Mouse (Mus musculus) lung, adult 2 months (tissue): ENCODE measurements around the gene Cdc14a. TPM values are rescaled to one million over a fixed set of nuclear protein-coding genes. Genes with fewer than 3 reads are reported as not detected.
A peak's percentile ranks its signal among the peaks of the same experiment; 100 is the strongest.

Experiments used
- DNase-seq: peaks from one replicate; pipeline ENCODE4 v3.0.0; 2022
- H3K4me1 ChIP-seq: fragments of 200-500 bp; 2 replicates; pipeline ENCODE4 v1.6.1; 2011; ENCODE audit warnings: low read length; ENCODE audit not compliant: control insufficient read depth, insufficient read depth
- H3K4me3 ChIP-seq: fragments of 200-500 bp; replicated peaks from 2 replicates; pipeline ENCODE3; 2011; ENCODE audit warnings: low read depth, mild to moderate bottlenecking, control low read depth, low read length; ENCODE audit errors: extremely low read depth
- CTCF ChIP-seq: fragments of 200-500 bp; IDR thresholded peaks from 2 replicates; pipeline ENCODE4 v1.5.1; 2011; ENCODE audit warnings: mild to moderate bottlenecking, low read length, control low read depth; ENCODE audit not compliant: insufficient read depth
- POLR2A ChIP-seq: fragments of 200-500 bp; IDR thresholded peaks from 2 replicates; pipeline ENCODE4 v1.6.1; 2011; ENCODE audit warnings: low read depth, mild to moderate bottlenecking, control low read depth, low read length, borderline replicate concordance; ENCODE audit errors: extremely low read depth
- WGBS: fragments of 180-500 bp; shearing (Covaris S2); methylation state at CpG from one replicate; pipeline ENCODE4 v1.1.7; 2018; 5-methylcytosine and 5-hydroxymethylcytosine counted together
- polyA plus RNA-seq: library from polyadenylated mRNA; depleted of rRNA; stranded (reverse); fragments of >200 nt; gene quantifications from 2 replicates; pipeline ENCODE4 v1.2.3, GENCODE M21; 2012

Cdc14a gene
- polyA plus RNA-seq, 1 experiment = 7.2 TPM

DNA sequence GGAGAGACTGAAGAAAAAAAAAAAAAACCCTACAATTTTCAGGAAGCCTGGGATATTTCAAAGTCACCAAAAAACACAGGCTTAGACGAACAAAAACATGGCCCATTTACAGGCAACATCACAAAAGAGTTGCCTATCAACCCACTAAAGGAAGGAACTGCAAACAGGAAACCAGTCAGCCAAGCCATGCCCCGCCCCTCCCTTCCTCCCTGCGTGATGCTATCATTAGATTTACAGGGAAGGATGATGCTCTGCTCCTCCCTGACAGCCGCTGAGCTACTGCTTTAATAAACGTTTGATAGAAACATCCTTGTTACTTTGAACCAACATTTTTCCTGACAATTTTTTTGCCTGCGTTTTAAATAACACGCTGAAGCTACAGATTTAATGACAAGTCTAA lies 39.5 kb downstream of the Cdc14a start:
- Histone ChIP-seq H3K4me3 (no peak overlapping the region), H3K4me1 (peaks cover 2% of the 10 kb centered on the region; the same call in 1 of the 2 replicates)
- TF ChIP-seq POLR2A (no peak), CTCF (no peak)
- WGBS = 43% methylated on average over 7 of the region's 7 CpGs
- DNase-seq = no peak

DNA sequence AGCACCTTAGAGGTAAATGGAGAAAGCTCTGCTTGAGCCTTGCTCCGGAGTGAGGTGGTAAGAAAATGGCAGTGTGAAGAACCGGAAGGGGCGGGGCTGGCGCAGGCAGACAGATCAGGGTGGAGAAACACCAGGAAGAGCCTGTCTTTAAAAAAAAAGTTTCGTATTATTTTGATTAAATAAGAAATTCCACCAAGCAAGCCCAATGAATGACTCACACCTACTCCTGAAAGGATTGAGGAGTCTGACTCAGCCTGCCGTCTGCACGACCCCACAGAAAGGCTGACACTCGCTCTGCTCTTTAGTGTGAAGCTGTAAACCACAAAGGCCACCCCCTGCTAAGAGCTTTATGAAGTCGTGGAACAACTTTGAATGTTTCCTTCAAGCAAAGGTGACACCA lies 43.5 kb downstream of the Cdc14a start:
- DNase-seq = no peak
- TF ChIP-seq CTCF = no peak
- TF ChIP-seq POLR2A = no peak
- Histone ChIP-seq H3K4me1 (peaks cover 10% of the 10 kb centered on the region), H3K4me3 (no peak overlapping the region)
- 52% methylated on average over 9 of the region's 9 CpGs for WGBS

DNA sequence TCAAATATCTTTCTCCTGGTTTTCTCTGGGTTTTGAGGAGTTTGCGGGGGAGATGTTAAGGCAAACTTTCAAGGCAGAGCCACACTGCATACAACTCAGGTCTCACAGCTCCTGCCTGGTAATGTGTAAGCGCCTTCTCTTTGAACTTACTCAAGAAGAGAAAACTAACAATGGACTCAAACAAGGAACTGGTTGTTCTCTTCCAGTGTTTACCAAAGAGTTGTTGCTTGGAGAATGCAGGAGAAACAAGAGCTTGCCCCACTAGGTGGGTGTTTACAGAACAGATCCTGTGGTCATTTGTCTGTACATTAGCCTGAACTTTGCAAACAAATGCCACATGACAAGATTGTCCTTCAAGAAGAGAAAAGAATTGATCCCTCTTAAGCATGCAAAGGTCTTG lies 48.4 kb downstream of the Cdc14a start:
- DNase-seq = no peak
- 63% methylated on average over 2 of the region's 2 CpGs for WGBS
- Histone ChIP-seq H3K4me3 (no peak overlapping the region), H3K4me1 (peaks cover 13% of the 10 kb centered on the region)
- TF ChIP-seq POLR2A = no peak
- no peak for TF ChIP-seq CTCF

- no peak for DNase-seq
- no peak overlapping the region for H3K4me3 ChIP-seq
- no peak for TF ChIP-seq CTCF
- no peak for TF ChIP-seq POLR2A
- peaks cover 13% of the 10 kb centered on the region for H3K4me1 ChIP-seq
- 67% methylated on average over 5 of the region's 5 CpGs for WGBS
Measured at GRCm38 (mm10) chr3:116374486-116374885, 49.3 kb downstream of the Cdc14a start.

- TF ChIP-seq CTCF (no peak), POLR2A (no peak)
- 91% methylated on average over 6 of the region's 6 CpGs for WGBS
- Histone ChIP-seq H3K4me3 (no peak overlapping the region), H3K4me1 (peaks cover 13% of the 10 kb centered on the region)
- DNase-seq = no peak
Measured at GRCm38 (mm10) chr3:116373196-116373595, 50.6 kb downstream of the Cdc14a start.

- TF ChIP-seq CTCF = no peak
- TF ChIP-seq POLR2A = no peak
- peak; percentile 1 for DNase-seq
- no peaks in the 10 kb centered on the region for H3K4me1 ChIP-seq
- 58% methylated on average over 4 of the region's 4 CpGs for WGBS
- H3K4me3 ChIP-seq = no peak overlapping the region
Measured at GRCm38 (mm10) chr3:116368868-116369437, 54.9 kb downstream of the Cdc14a start.

- no peaks in the 10 kb centered on the region for H3K4me1 ChIP-seq
- WGBS = 88% methylated on average over 2 of the region's 2 CpGs
- no peak overlapping the region for H3K4me3 ChIP-seq
- no peak for DNase-seq
- no peak for TF ChIP-seq CTCF
- TF ChIP-seq POLR2A = no peak
Measured at GRCm38 (mm10) chr3:116366125-116366524, 57.7 kb downstream of the Cdc14a start.

DNA sequence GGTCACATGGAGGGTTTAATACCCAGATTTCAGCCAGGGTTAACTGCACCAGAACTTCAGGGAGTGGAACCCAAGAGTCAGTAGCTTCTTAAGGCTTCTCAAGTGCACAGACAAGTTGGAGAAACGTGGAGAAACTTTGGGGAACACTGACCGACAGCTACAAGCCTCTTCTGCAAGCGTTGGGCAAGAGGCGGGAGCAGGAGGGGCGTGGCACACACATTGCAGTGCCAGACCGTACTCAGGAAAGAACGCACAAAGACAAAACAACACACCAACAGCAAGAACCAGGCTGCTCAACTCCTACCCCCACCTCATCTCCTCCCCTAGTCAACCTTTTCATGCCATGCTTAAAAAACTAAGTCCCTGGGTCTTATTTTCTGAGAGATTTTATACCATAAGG lies 61.9 kb downstream of the Cdc14a start:
- TF ChIP-seq POLR2A = no peak
- TF ChIP-seq CTCF = no peak
- DNase-seq = peak; percentile 33
- WGBS = 63% methylated on average over 7 of the region's 7 CpGs
- H3K4me3 ChIP-seq = no peak overlapping the region
- H3K4me1 ChIP-seq = no peaks in the 10 kb centered on the region

- no peak for TF ChIP-seq POLR2A
- no peak for TF ChIP-seq CTCF
- WGBS = 60% methylated on average over 5 of the region's 5 CpGs
- H3K4me3 ChIP-seq = no peak overlapping the region
- no peak for DNase-seq
- H3K4me1 ChIP-seq = no peaks in the 10 kb centered on the region
Measured at GRCm38 (mm10) chr3:116361101-116361500, 62.7 kb downstream of the Cdc14a start.

- H3K4me3 ChIP-seq = no peak overlapping the region
- 67% methylated on average over 7 of the region's 7 CpGs for WGBS
- DNase-seq = no peak
- TF ChIP-seq CTCF = no peak
- TF ChIP-seq POLR2A = no peak
- H3K4me1 ChIP-seq = no peaks in the 10 kb centered on the region
Measured at GRCm38 (mm10) chr3:116357866-116358265, 66.0 kb downstream of the Cdc14a start.

GRCm38 (mm10) chr3:116357180-116357579 lies 66.7 kb downstream of the Cdc14a start:
- no peak for DNase-seq
- WGBS = 28% methylated on average over 4 of the region's 4 CpGs
- no peaks in the 10 kb centered on the region for H3K4me1 ChIP-seq
- H3K4me3 ChIP-seq = no peak overlapping the region
- TF ChIP-seq POLR2A (no peak), CTCF (no peak)
